Mouse (Mus musculus) WW6 (cell line): Measurements from ENCODE around the gene Marveld1.

Experiments
- DNase-seq: peaks from one replicate; pipeline ENCODE4 v3.0.0-alpha.2; 2013; ENCODE audit warnings: low read depth, low spot score

The Marveld1 gene

GRCm38 (mm10) chr19:42139724-42140517, 7.3 kb upstream of the Marveld1 start:
- DNase-seq = no peak

GRCm38 (mm10) chr19:42141998-42142397, 5.2 kb upstream of the Marveld1 start:
- DNase-seq = no peak

DNA sequence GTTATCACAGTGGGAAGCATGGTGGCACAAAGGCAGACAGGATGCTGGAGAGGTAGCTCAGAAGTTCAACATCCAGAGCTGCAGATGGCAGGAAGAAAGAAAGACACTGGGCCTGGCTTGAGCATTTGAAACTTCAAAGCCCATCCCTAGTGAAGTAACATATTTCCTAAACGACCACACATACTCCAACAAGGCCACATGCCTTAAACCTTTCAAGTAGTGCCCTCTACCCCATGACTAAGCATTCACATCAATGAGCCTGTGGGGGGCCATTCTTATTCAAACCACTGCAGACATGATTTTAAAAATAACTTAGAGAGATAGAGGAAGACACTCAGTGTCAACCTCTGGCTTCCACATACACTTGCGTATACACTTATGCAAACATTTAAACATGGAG, 4.4 kb upstream of the Marveld1 start:
- DNase-seq = no peak

- DNase-seq = no peak
These were observed 3.1 kb upstream of the Marveld1 start for GRCm38 (mm10) chr19:42144067-42144466.

DNA sequence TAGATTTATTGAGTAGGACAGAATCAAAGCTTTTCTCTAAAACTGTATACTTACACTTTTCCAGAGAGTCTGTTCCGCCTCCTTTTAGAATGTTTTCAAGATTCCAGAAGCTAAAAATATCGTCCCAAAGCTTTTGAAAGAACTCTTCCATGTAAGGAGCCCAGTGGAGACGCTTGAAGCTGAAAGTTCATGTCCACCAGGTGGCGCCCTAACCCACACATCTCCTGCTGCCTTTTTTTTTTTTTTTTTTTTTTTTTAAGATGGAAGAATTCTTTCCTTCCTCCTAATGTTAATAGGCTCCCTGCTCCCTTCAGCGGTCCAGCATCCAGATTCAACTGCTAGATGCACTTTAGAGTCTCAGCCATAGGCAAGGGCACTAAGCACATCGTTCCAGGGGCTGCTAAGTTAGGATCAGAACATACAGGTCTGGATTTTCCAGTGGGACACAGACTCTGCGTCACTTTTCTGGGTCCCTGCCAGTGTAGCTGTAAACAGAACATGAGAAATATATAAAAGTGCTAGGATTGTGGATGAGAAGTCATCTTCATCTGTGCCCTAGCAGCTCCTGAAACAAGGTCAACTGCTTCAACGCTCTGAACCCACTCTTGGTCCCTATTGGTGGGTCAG, 2.5 kb upstream of the Marveld1 start:
- no peak for DNase-seq

GRCm38 (mm10) chr19:42145210-42145609, 2.0 kb upstream of the Marveld1 start:
- DNase-seq = no peak

DNA sequence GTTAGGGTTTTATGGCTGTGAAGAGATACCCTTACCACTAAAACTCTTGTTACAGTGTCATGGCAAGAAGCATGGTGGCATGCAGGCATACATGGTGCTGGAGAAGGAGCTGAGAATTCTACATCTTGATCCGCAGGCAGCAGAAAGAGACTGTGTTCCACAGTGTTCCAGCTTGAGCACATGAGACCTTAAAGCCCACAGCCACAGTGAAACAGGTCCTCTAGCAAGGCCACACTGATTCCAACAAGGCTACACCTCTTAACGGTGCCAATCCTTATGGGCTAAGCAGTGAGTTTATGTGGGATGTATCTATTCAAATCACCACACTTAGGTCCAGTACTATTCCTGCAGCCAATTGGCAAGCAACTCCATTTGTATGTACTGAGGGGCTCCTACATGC, 1.5 kb upstream of the Marveld1 start:
- no peak for DNase-seq

GRCm38 (mm10) chr19:42146276-42147010, 757 bp upstream of the Marveld1 start:
- DNase-seq = no peak

DNA sequence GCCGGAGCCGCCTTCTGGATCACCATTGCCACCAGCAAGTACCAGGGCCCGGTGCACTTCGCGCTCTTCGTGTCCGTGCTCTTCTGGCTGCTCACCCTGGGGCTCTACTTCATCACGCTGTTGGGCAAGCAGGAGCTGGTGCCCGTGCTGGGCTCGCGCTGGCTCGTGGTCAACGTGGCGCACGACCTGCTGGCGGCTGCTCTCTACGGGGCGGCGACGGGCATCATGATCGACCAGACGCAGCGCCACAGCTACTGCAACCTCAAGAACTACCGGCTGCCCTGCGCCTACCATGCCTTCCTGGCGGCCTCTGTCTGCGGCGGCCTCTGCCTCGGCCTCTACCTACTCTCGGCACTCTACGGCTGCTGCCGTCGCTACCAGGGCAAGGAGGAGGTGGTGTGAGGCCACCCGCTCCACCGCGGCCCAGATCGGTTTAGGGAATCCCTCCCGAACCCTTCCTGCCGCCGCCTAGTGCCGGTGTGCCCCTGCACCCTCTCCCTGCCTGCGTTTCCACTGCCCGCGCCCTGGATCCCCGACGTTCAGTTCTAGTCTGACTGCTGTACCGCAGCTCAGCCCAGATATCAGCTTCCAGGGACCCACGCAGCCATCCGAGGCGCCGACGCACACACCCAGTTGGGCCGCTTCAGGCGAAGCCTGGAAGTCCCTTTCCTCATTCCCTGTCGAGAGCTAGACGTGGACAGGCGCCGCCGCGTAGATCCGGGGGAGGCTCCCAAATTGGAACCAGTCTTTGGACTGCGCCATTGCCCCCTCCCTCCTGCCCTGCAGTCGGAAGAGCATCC, 769 bp downstream of the Marveld1 start:
- DNase-seq = no peak

DNA sequence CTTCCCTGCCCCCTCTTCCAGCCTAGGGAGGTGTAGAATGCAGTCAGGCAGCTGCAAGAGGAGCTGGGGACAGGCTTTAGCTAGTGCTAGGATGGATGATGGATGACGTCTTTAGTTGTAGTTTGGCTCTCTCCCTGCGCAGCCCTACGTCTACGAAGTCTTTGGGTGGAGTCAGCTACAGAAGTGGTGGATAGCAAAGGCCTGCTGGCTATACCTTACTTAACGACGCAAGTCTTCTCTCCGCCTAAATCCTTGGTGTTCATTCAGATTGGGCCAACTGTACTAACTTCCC, 1.3 kb downstream of the Marveld1 start:
- no peak for DNase-seq

DNA sequence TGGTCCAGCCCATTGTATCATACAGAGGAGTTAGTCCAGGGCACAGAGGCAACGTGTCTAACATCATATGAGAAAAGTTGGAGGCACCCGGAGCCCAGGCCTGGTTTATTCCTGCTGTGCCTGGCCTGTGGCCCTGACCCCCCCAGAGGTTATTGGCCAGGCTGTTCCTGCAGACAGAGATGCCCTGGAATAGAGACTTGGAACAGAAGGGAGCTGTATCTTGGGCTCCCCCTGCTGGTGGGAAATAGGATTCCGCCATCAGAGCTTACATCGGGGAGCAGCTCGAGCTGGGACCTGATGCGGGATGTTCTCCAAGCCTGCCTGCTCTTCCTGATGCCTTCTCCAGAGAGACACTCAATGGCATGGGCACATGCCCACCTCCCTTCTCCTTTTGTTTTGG, 4.8 kb downstream of the Marveld1 start:
- DNase-seq = no peak

GRCm38 (mm10) chr19:42157493-42158237, 10.5 kb downstream of the Marveld1 start:
- DNase-seq = no peak

- no peak for DNase-seq
These were observed 11.2 kb downstream of the Marveld1 start for GRCm38 (mm10) chr19:42158246-42159017.

DNA sequence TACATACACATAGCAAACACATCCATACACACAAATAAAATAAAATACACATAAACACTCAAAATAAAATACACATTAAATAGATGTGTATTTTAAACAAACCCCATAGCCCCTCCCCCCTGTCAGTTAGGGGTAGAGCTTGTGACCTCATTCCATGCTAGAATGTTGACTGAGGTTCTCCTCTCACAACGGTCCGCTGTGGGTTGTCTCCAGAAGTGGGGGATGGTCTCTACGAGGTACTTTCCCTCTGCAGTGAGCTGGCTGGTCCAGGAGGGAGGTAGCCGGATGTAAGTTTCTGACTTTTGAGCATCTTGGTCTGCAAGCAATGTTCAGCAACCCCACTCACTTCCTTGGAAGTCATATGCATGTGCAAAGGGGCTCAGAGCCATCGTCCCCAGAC, 16.6 kb downstream of the Marveld1 start, which contains the start of gene Zfyve27:
Zfyve27 (plus strand) TSS at position 188 of the 400 bp plus-strand sequence.
- DNase-seq = no peak

DNA sequence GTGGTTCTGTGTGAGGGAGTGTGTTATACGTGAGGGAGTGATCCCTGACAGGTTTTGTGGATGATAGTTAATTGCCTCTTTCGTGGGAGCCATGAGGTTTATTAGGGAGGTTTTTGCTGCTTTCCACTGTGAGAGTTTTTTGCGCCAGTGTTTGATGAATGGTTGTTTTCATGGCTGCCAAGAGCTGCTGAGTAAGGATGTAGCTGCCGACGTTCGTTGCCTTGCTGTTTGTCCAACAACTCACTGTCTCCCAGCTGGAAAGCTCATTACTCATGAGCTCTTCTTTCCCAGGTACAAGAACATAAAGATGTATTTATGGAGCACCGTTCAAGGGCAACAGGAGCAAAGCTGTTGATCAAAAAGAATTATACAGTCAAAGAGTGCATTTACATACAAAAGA, 17.0 kb downstream of the Marveld1 start:
- DNase-seq = no peak

DNA sequence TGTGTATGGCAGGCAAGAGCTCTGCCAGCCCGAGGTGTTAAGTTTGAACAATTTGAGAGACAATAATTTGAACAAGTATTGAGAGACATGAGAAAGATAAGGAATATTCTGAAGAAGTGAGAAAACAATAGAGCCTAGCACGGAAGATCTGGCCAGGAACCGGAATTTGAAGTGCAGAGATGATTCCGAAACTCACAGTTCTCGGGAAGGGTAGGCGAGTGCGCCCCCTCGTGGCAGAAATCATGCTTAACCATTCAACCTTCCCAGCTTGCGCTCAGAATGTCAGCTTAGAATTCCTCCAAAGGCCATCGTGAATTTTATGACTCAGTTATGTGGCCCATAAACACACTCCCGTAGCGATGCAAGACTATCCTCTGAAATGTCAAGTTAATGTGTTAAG, 18.9 kb downstream of the Marveld1 start:
- DNase-seq = no peak

GRCm38 (mm10) chr19:42166766-42167165, 19.6 kb downstream of the Marveld1 start:
- DNase-seq = no peak

DNA sequence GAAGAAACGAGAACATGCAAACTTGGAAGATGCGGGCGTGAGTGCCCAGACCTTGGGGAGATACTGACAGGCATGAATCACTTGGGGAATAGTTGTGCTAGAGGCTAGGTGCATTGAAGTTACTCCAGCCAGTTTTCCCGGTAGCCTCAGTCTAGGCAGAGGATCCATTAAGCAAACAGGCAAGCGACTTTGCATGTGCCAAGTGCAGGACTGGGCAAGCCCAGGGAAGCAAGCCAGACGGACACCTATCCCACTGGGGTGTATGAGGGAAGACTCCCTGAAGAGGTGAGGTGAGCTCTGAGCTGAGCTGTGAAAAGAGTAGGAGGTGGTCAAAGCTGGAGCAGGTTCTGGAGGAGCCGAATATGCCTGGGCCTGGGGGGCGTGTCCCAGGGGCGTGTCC, 20.3 kb downstream of the Marveld1 start:
- no peak for DNase-seq

- DNase-seq = no peak
These were observed 22.2 kb downstream of the Marveld1 start for GRCm38 (mm10) chr19:42169322-42169975.
